Mouse (Mus musculus): ENCODE results near the gene Gng2.
A peak's percentile ranks its signal among the peaks of the same experiment; 100 is the strongest.
"Not testable (repeated sequence)": the region's sequence is repeated elsewhere in the genome, so short reads cannot be mapped to it uniquely, and the experiment has no call there.

The Gng2 gene

DNA sequence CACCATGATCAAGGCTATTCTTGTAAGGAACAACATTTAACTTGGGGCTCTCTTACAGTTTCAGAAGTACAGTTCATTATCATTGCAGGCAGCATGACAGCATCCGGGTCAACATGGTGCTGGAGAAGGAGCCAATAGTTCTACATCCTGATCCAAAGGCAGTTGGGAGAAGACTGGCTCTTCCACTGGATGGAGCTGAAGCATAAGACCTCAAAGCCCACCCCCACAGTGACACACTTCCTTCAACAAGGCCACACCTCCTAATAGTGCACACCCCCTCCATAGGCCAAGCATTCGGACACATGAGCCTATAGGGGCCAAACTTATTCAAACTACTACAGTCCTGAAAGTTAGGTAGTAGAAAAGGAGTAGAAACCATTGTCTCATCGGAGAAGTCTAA lies 42.3 kb downstream of the Gng2 start:
- no peak for DNase-seq

DNA sequence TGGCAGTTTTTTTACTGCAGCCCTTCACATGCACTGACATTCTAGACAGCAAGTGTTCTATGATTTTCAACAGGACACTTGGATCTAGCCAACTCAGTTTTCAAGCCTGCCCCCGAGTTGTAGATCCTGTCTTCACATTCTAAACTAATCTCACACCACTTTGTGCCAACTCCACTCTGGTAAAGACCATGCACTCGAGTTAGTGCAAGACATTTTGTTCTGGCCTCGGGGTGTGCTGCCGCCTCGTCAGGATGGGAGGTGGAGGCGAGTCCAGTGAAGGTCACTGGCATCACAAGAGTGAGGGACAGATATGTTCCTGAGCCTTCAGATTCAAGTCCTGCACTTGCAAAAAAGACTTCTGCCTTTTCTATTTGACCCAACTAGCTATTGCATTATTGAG lies 44.1 kb downstream of the Gng2 start:
- no peak for DNase-seq

DNA sequence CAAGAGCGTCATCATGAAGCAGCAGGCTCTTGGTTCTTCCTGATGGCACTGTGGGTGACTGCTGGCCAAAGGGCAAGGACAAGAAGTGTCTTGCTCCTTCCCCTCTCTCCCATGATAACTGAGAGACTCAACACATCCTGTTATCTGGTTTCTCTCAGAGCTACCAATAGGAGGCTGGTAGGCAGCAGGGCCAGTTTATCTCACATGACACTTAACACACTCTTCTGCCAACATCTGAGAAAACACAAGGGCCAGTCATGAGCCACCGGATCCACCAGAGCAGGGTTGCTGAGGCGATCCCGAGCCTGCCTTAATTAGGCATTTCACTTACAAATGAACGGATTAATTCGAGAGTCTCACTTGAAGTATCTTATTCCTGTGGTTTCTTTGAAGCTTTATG lies 49.5 kb downstream of the Gng2 start:
- no peak for DNase-seq

DNA sequence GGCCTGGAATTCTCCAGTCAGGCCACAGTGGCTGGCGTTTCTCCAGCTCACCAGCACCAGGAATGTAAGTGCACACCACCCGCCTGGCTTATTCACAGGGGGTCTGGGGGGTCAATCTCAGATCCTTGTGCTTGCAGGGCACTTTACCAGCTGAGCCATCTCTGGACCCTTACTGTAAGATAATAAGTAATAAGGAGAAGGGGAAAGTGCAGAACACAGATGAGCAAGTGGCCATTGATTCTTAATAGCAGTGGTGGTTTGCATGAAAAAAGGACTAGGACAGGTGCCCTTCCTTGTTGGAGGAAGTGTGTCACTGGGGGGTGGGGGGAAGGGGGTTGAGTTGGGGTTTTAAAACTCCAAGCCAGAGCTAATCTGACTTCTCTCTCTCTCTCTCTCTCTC lies 50.3 kb downstream of the Gng2 start:
- DNase-seq: no peak

DNA sequence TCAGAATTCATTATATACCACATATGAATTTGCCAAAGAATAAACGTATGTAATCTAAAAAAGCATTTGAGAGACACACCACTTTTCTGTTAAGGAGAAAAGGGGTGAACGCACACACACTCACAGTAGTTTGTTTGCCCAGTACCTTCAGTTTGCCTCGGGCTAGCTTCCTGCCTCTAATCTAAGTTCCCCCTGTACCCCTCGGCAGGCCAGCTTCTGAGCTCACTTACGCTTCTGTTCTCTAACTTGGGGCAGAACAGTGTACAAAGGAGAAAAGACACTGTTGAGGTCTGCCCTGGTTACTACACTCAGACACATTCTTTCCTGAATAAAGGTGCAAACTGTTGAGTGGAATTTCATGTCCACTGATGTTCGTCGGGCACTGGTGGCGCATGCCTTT lies 51.1 kb downstream of the Gng2 start:
- no peak for DNase-seq

DNA sequence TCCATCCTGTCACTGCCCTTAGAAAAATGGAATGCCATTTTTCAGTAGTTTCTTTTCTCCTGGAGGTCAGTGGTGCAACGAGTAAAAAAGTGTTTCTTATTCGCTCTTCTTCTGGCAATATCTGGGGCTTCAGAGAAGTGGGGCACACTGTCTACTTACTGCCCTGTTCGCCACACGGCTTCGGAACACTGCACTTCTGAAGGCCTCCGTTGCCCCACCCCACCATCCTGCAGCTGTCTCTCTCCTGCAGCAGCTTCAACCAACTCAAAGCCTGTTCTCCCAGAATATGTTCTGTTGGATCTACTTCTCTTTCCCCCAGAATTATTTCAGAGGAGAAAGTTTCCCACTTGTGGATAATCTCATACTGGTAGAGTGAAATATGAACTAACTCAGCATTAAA lies 52.3 kb downstream of the Gng2 start:
- no peak for DNase-seq

DNA sequence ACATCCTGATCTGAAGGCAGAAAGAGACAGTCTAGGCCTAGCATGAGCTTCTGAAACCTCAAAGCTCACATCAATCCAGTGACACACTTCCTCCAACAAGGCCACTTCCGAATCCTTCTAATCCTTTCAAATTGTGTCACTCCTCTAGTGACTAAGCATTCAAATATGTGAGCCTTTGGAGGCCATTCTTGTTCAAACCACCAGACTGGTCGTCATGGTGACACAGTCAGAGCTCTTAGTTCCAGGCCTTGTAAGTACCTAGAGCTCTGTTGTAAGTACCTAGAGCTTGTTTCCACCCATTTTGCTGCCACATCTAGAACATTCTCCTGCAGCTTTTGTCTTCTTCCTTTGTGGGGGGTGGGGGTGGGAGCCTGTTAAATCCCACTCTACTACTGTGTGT lies 53.3 kb downstream of the Gng2 start:
- DNase-seq: no peak

DNA sequence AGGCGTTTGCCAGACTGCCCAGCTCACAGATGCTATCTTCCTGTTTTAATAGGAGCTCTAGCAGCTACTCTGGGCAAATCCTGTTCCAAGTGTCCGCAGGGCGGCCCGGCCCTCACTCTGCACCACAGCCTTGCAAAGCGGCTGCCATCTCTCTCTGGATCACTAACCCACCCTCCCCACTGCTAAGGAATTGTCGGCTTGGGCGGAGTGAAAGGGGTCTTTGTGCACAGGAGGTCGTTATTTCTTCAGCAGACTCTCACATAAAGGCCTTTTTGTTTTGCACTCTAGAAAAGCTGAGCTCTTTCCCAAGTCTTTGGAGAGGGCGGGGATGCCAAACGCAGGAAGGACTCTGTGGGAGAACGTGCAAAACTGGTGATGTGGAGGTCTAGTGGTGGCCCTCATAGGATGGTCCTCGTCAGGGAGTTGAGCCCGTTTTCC lies 57.2 kb downstream of the Gng2 start:
- no peak for DNase-seq

DNA sequence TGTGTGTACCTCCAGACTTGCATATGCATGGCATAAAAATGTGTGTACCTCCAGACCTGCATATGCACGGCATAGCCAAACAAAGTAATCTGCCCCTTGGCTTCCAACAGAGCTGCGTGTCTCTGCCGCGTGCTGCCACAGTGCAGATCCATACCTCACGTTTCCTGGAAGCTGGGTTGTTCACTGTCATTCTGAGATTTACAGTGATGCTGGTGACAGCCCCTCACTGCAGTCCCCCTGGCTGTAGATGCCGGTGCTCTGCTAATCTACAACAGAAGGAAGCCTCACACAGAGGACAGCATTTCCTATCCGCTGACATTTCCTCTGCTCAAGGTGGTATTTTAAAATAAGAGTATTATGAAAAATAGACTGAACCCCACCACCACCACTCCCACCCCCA lies 57.6 kb downstream of the Gng2 start:
- no peak for DNase-seq

DNA sequence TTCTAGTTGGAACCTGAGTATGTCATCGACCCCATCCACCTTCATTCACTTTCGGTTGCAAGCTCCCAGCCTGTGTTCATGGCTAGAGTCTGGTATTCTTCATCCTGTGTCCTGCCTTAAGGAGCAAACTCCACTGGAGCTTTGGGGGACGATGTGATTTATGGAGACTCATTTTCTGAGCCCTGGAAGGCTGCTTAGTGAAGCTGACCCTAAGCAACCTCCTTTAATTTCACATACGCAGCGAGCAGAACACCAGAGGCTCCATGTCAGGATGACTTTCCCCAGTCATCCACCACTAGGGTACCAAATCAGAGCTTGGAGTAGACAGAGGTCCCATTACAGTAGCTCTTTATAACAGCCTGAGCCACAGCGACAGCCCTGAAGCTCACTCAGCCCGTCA lies 59.9 kb downstream of the Gng2 start:
- no peak for DNase-seq

DNA sequence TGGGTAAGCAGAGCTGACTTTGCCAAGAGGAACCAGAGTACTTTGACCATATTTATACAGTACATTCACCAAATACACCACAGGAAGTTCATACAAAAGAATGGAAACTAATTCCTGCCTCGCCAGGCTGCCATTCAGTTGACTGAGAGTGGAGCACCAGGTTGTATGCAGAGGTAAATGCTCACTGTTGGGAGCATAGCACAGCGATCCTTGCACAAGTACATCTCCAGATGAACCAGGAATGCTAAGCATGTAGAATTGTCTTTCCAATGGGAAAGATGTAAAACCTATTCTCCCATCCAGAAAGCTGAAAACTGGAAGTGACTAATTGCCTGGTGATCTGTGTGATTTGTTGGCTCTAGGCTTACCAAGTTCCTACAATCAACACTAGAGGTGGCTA lies 61.1 kb downstream of the Gng2 start:
- no peak for DNase-seq

DNA sequence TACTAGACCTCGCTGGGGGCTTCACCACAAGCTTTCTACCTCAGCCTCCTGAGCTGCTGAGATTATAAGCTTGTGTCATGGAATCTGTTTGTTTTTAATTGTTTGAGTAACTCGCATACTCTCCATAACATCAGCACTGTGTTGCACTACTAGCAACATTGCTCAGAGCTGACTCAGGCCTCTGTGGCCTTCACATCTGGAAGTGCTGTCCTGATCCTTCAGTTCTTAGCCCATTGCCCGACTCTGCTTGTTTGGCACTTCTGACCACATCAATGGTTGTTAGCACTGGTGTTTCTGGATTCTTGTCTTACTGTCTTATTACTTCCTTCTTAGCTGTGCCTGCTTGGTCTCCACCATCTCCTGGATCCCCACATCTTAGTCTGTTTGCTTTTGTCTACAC lies 64.5 kb downstream of the Gng2 start:
- no peak for DNase-seq

DNA sequence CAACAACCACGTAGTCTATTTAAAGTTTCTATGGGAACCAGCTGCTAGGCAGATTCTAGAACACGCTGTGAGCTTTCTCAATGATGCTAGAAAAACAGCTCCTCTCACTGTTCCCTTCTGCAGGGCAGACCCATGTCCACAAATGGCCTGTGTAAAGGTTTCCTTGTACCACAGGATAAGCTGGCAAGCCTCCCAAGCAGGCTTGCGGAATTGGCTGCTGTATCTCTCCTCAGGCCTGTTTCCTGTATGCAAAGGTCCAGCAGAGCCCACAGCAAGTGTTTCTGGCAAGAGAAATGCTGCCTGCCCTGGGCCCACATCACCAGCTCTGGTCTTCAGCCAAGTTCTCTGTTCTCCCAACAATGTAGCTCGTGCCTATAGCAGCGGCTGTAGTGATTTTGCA lies 71.8 kb downstream of the Gng2 start:
- DNase-seq: peak; percentile 62

DNA sequence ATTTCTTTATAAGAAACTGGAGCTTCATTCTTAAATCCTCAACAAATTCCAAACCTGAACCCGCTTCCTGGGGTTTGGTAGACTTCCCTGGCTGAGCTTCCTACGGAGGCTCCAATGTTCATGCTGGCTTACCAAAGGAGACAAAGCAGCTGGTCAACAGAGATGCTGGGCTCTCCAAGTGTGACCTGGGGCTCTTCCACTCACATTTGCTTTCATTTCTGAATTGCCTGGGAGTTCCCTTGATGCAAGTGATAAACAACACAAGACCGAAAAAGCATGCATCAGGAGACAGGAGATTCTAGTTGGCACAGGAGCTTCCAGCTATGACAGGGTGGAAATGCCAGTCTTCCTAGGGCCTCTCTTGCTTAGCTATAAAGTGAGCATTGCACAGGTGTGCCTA lies 72.6 kb downstream of the Gng2 start:
- no peak for DNase-seq

DNA sequence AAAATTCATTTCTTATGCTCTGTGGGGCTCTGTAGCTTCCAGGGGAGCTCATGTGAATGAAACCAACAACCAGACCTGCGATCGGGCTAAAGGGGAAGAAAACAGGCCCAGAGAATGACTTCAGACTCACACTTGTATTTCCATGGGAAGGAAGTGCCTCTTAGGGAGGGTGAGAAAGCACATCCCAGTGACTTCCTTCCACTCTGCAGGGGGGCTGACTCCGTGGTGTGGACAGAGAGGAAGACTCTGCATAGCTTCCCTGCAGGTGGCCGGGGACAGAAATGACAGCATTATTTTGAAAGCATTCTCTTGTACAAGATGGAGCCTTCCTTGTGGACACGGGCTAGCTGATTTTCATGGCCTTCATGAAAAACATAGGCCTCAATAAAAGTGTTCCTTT lies 73.4 kb downstream of the Gng2 start:
- peak; percentile 20 for DNase-seq

DNA sequence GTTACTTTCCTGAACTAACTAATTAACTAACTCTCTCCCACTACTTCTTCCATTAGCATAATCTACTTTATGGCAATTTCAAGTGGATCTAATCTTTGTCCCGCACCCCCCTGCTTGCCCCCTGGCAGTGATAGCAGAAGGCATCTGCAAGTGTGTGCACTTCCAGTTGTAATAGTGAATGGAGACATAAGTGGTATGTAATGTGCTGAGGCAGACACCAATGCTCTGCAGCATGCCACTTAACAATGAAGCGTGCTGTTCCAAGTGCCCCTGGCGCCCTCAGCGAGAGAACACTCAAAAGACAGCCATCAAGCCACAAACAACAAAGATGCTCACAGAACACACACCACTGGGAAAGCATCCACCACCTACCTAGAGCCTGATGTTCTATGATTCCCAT lies 76.9 kb downstream of the Gng2 start:
- no peak for DNase-seq

DNA sequence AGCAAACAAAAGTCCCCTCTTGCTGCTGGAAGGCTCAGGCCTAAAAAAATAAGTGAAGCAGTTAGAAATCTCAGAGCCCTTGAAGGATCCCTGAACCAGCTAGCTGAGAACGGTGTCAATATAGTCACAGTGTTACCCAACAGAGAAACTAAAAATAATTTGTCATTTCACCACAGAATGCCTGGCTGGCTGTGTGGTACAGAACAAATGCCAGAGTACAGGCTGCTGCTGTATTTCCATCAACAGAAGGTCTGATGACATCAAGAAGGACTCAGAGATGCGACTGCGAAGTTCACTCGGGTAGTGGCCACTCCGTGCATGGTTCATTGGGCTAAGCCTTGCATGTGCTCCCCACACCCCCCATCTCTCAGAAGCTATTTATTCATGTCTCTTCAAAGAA lies 89.9 kb downstream of the Gng2 start:
- no peak for DNase-seq

DNA sequence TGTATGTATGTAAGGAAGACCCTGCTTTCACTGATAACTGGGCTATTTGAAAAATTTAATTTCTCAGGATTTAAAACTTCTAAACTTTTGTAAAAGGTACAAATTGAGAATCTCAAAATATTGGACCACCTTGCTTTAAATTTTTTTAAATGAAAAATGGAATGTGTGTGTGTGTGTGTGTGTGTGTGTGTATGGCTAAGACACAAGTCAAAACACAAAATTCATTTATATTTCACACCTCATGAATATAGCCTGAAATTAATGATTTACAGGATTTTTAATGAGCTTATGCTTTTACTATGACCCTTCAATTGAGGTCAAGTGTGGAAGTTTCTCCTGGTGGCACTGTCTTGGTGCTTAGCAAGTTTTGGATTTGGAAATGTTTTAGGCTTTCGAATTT lies 93.0 kb downstream of the Gng2 start:
- not testable (repeated sequence) for DNase-seq

DNA sequence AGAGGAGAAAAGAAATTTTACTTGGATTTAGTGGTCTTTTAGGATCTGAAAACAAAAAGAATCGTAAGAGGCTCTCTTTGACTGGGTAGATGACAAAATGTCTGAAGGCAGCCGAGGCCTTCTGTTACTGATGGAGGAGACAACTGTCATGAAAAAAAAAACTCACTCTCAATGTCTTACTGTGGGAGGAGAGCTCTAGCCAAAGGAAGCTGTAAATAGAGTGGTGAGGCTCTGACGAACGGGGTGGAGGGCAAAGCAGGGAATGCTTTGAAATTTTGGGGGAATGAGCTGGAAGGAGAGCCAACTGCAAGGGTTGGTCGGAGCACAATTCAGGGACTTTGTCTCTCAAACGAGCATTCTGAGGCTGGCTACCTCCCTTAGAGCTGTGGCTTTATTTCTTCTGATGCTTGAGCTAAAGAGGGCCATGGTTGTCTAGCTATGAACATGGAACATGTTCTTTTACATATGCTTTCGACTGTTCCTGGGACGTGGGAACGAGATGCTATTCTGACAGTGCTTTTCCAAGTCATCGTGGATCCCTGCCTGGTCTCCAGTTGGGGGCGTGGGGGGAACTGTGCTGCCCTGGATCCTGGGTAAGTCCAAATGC lies 103.1 kb downstream of the Gng2 start:
- DNase-seq: no peak

DNA sequence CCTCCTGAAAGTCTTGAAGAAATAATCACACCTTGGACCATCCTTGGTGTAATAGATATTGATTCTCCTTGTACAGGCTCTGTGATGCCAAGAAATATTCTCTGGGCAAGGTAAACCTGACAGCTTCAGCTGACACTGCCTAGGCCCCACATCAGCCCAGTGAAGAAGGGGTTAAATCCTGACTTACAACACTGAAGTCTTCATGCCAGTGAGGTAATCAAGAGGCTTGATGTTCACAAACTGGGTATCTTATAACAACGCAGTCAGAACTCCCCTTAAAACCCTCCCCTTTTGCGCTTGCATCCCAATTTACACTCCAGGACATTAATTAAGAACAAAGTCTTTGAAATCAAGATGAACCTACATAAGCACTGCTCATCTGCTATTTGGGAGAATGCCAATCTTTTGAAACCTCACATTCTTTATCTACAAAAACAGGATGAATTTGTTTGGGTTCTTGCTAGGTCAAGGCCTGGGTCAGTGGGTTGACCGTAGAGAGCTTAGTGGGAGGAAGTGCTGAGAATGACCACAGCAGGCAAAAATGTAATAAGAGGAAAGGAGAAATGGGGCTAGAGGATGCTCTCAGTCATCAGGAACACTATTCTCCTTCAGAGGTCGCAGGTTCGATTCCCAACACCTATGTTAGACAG lies 110.0 kb downstream of the Gng2 start:
- peak; percentile 19 for DNase-seq

DNA sequence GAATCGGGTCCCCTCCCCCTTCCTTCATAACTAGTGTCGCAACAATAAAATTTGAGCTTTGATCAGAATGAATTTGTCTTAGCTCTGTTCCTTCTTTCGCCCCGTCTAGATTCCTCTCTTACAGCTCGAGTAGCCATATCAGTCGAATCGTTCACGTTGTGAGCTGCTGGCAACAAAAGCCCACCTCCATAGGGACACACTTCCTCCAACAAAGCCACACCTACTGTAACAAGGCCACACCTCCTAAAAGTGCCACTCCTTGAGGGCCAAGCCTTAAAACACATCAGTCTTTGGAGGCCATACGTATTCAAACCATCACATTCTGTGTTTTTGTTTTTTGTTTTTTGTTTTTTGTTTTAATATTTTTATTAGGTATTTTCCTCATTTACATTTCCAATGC lies 112.3 kb downstream of the Gng2 start:
- not testable (repeated sequence) for DNase-seq

DNA sequence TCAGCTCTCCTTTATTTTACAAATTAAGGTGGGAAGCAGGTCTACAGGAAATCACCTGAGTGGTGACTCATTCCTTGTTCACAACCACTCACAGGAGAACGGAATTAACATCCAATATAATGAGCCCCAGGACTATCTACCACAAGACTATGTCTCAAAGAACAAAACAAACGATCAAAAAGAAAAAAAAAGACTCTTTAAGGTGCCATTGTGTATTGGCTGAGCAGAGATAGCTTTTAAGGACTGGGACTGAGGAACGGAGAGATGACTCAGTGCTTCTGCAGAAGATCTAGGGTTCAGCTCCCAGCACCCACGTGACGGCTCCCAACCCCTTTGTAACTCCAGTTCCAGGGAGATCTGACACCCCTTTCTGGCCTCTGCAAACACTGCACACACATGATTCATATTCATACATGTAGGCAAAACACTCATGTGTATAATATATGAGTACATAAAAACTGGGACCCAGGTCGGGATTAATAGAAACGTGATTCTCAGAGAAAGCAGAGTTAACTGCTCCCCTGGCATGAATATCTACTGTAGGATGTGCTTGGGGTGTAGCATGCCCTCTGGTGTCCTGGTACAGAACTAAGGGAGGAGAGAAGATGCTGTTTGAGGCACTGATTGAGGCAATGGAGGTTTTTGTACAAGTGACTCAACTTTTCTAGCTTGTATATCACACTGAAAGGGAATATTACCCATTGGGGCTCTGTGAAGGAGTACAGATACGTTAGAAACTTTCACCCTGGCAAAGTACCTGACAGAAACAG lies 115.9 kb downstream of the Gng2 start:
- DNase-seq: no peak

DNA sequence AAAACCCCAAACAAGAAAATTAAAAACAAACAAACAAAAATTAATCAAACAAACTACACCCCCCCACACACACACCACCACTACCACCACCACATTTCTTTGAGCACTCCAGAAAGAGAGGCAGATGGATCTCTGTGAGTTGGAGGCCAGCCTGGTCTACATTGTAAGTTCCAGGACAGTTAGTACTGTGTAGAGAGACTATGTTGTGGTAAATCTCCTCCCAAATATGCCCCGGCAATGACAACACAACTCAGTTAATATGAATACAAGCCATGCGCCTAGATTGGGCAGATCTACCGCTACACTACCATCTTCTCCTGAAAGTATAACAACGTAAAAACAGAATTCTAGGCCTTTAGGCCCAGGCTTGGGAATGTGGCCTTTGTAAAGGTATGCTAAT lies 117.1 kb downstream of the Gng2 start:
- DNase-seq: no peak
